Mouse (Mus musculus) neural tube, embryonic 13.5 days (tissue): ENCODE results near the gene Tnik. TPM values are rescaled to one million over a fixed set of nuclear protein-coding genes. Genes with fewer than 3 reads are reported as not detected.

Experiments
- ATAC-seq: fragments of 200-750 bp; cut with Nextera tagmentation; 2 replicates; pipeline ENCODE4 v1.8.0; 2017; ENCODE audit warnings: low read depth, mild to moderate bottlenecking, moderate TSS enrichment, moderate library complexity
- H3K27ac ChIP-seq: fragments of 300-500 bp; sonication (generic); replicated peaks from 2 replicates; pipeline ENCODE4 v1.5.1; 2015; ENCODE audit warnings: moderate library complexity, mild to moderate bottlenecking, inconsistent platforms
- H3K27me3 ChIP-seq: fragments of 300-500 bp; sonication (generic); 2 replicates; pipeline ENCODE4 v1.6.1; 2015; ENCODE audit warnings: mild to moderate bottlenecking, inconsistent platforms
- H3K36me3 ChIP-seq: fragments of 300-500 bp; sonication (generic); 2 replicates; pipeline ENCODE4 v1.6.1; 2015; ENCODE audit warnings: mild to moderate bottlenecking, inconsistent platforms
- H3K4me1 ChIP-seq: fragments of 300-500 bp; sonication (generic); replicated peaks from 2 replicates; pipeline ENCODE4 v1.6.1; 2015; ENCODE audit warnings: inconsistent platforms
- H3K4me2 ChIP-seq: fragments of 300-500 bp; sonication (generic); 2 replicates; pipeline ENCODE4 v1.6.1; 2015; ENCODE audit warnings: inconsistent platforms, mild to moderate bottlenecking, moderate library complexity
- H3K4me3 ChIP-seq: fragments of 300-500 bp; sonication (generic); 2 replicates; pipeline ENCODE4 v1.5.1; 2015; ENCODE audit warnings: mild to moderate bottlenecking, inconsistent platforms
- H3K9ac ChIP-seq: fragments of 300-500 bp; sonication (generic); 2 replicates; pipeline ENCODE4 v1.6.1; 2015; ENCODE audit warnings: moderate library complexity, mild to moderate bottlenecking, inconsistent platforms
- H3K9me3 ChIP-seq: fragments of 300-500 bp; sonication (generic); 2 replicates; pipeline ENCODE4 v1.6.1; 2016; ENCODE audit warnings: inconsistent platforms
- WGBS: fragments of 180-500 bp; shearing (Covaris S2); methylation state at CpG from one replicate; pipeline ENCODE4 v1.1.7; 2015; 5-methylcytosine and 5-hydroxymethylcytosine counted together
- microRNA-seq: library from miRNA; unstranded; fragments of <30 nt; microRNA quantifications from one replicate; pipeline ENCODE4, GENCODE M21; 2016
- polyA plus RNA-seq: library from polyadenylated mRNA; unstranded; fragments of >200 nt; fragmentation: Nextera tagmentation; extraction: Ambion mirVana; gene quantifications from 2 replicates; pipeline ENCODE4 v1.2.1, GENCODE M21; 2015

The Tnik gene
- polyA plus RNA-seq, 1 experiment from 2014 or later = 61.2 TPM

DNA sequence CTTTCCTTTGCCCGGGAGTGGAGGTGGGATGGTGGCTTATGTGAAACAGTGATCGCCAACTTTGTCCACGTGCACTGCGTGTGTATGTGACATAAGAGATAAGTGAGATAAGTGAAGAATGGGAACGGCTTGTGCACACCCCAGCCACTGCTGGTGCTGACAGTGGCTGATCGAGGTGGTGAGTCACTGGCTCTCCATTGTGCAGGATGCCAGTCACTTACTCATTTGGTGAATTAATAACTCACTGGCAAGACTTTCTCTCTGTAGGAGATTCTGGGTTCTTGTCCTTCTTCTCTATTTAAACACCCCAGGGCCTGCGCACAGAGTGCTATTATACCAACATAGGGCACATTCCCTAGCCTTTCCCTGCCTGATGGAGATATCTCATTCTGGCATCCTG, 458.8 kb downstream of the Tnik start:
- ATAC-seq = no peak
- 83% methylated on average over 7 of the region's 7 CpGs for WGBS
- Histone ChIP-seq H3K9ac (no peak overlapping the region), H3K9me3 (no peaks in the 10 kb centered on the region), H3K4me1 (no peaks in the 10 kb centered on the region), H3K4me3 (no peak overlapping the region), H3K27me3 (no peaks in the 10 kb centered on the region), H3K4me2 (no peak overlapping the region), H3K36me3 (no peaks in the 10 kb centered on the region), H3K27ac (no peak overlapping the region)

DNA sequence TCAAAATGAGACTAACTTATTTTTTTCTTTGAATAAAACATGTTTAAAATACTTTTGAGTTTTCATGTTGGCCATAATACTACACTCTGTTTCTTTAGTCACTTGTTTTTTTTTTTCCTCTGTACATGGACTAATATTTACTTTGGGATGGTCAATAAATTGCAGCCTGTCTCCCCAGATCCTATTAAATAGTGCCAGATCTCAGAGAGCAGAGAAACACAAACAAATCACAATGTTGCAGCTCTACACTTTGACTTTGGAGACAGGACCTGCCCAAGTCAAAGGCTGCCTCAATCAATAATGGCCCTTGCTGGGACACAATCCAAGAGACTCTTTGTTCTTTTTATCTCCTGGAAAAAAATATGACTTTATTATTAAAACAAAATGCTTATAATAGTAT, 459.5 kb downstream of the Tnik start:
- no peak overlapping the region for H3K4me2 ChIP-seq
- H3K27ac ChIP-seq = no peak overlapping the region
- no peaks in the 10 kb centered on the region for H3K36me3 ChIP-seq
- no peak overlapping the region for H3K4me3 ChIP-seq
- no peak overlapping the region for H3K9ac ChIP-seq
- no peak for ATAC-seq
- H3K27me3 ChIP-seq = no peaks in the 10 kb centered on the region
- no peaks in the 10 kb centered on the region for H3K9me3 ChIP-seq
- H3K4me1 ChIP-seq = no peaks in the 10 kb centered on the region

DNA sequence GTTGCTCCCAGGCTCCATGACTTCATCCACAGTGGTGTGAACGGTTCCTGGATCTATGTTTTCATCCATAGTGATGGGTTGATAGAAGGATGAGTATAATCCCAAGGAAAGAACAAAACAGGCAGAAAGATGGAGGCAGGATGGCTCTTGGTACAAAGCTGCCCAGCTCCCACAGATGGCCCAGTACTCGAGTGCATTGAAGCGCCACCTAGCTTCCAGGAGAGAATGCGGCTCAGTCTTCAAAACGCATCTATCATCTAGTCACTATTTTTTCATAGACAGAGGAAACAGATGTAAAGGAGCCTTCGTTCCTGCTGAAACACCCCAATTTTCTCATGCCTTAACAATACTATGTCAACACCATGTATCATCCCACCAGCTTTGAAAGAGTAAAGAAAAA, 460.5 kb downstream of the Tnik start:
- WGBS = 65% methylated on average over 6 of the region's 6 CpGs
- Histone ChIP-seq H3K4me3 (no peak overlapping the region), H3K27ac (no peak overlapping the region), H3K27me3 (no peaks in the 10 kb centered on the region), H3K4me1 (no peaks in the 10 kb centered on the region), H3K4me2 (no peak overlapping the region), H3K9me3 (no peaks in the 10 kb centered on the region), H3K36me3 (no peaks in the 10 kb centered on the region), H3K9ac (no peak overlapping the region)
- no peak for ATAC-seq

DNA sequence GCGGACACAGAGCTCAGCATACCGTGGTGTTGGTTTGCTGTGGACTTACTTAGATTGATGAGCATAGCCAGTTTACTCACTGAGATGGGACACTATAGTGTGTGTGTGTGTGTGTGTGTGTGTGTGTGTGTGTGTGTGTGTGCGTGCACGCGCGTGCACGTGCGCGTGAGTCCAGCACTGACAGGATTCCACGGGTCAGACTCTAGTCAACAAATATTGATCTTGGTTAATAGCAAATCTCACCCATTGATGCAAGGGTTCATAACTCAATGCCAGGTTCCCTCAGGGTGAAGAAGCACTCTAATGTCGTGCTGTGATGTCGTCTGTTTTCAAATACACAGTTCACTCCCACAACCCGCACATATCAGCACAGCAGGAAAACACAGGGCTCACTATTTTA, 462.2 kb downstream of the Tnik start:
- no peak for ATAC-seq

More for the DNA sequence above, 462.2 kb downstream of the Tnik start:
- WGBS = 91% methylated on average over 13 of the region's 13 CpGs
- H3K4me2 ChIP-seq = no peak overlapping the region
- no peaks in the 10 kb centered on the region for H3K27me3 ChIP-seq
- no peak overlapping the region for H3K27ac ChIP-seq
- H3K36me3 ChIP-seq = no peaks in the 10 kb centered on the region
- H3K4me1 ChIP-seq = no peaks in the 10 kb centered on the region
- H3K9me3 ChIP-seq = no peaks in the 10 kb centered on the region
- no peak overlapping the region for H3K4me3 ChIP-seq
- H3K9ac ChIP-seq = no peak overlapping the region

Small RNAs within 50 kb of the gene (microRNA-seq; reads per million reads assigned to microRNA genes)
- not detected for gene Mir466q
